Mouse (Mus musculus) megakaryocyte, adult 5-6 weeks (primary cell): Measurements from ENCODE around the gene Pfkfb4. TPM values are rescaled to one million over a fixed set of nuclear protein-coding genes. Genes with fewer than 3 reads are reported as not detected.

Source experiments
- ATAC-seq: 2 replicates; pipeline ENCODE4 v1.8.0; 2016; ENCODE audit warnings: mild to moderate bottlenecking, inconsistent platforms; ENCODE audit not compliant: poor library complexity, severe bottlenecking
- total RNA-seq, 2 experiments: library from RNA; stranded (forward) in 1 of 2; stranded (reverse) in 1 of 2; fragments of 153-499, 151-499 nt in 1 of 2; fragments of 221-1000, 200-1000 nt in 1 of 2; gene quantifications; 2 replicates each; pipeline versions ENCODE4 v1.2.3 to v1.2.4; 2015 to 2017

Gene Pfkfb4
- total RNA-seq, 2 experiments from 2014 or later, result 19.3 to 53.1 TPM

- ATAC-seq, result no peak
These were observed 1.2 kb downstream of the Pfkfb4 start for GRCm38 (mm10) chr9:108992620-108993361.

GRCm38 (mm10) chr9:108996411-108996810 lies 4.8 kb downstream of the Pfkfb4 start:
- ATAC-seq, result no peak

DNA sequence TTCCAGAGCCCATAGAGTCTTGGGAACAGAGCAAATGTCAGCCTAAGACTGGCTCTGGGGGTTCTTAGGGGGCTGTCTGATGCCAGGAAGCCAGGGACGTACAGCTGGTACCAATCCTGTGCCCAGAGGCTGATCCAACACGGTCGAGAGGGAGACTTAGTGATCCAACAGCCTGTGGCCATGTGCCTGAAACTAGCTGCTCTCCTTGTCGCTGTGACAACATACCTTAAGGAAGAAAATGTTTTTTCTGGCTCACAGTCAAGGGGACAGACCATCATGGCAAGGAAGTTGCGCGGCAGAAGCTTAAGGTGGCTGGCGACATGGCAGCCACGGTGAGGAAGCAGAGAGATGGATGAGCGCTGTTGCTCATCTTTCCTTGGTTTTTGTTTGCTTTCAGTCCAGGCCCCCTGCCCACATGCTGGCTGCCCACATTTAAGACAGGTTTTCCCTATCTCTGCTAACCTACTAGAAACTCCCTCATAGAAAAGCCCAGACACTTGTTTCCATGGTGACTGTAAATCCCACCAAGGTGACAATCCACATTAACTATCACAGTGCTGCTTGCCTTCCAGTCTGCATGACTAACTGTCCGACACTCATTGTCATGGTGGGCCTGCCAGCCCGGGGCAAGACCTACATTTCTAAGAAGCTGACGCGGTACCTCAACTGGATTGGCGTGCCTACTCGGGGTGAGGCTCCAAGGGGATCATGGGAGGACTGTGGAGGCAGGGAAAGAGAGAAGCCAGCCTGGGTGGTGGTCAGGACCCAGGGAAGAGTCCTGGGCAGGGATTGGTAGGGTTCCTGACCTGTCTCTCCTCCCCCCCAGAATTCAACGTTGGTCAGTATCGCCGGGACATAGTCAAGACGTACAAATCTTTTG lies 6.9 kb downstream of the Pfkfb4 start:
- ATAC-seq, result peak; percentile 3

DNA sequence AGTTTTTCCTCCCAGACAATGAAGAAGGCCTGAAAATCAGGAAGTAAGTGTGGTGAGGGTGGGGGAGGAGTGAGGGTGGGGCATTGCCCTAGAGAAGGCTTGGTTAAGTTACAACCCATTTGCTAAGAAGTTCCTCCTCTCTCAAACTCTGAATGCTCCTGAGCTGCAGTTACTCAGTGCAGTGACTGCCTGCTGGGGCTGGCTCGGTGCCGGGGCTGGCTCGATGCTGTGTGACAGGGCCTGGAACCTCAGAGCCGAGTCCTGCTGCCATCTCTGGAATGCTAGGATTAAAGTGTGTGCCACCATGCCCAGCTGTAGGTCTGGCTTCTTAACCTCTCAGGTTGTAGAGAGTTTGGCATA lies 7.6 kb downstream of the Pfkfb4 start:
- ATAC-seq, result peak; percentile 69

DNA sequence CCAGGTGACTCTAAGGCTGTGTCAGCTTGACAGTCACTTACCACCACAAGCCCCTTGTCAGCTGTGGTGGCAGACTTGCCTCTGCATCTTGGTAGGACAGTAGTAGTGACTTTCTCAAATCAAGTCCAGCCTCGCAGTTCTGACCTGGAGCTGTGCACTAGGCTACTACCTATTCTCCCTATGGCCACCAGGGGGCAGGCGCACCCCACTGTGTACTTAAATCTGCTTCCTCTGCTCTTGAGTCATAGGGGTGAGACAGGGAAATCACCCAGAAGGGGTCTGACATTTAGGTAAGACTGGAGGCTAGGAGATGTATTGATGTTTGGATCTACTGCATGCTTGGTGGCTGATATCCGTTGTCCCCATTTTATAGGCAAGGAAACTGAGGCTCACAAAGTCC lies 9.1 kb downstream of the Pfkfb4 start:
- ATAC-seq, result peak; percentile 70

GRCm38 (mm10) chr9:109003201-109003600 lies 11.6 kb downstream of the Pfkfb4 start:
- 0 out of 2 replicates have a peak, but pooled peaks have one; percentile 37 for ATAC-seq

GRCm38 (mm10) chr9:109007025-109007780 lies 15.6 kb downstream of the Pfkfb4 start:
- no peak for ATAC-seq

DNA sequence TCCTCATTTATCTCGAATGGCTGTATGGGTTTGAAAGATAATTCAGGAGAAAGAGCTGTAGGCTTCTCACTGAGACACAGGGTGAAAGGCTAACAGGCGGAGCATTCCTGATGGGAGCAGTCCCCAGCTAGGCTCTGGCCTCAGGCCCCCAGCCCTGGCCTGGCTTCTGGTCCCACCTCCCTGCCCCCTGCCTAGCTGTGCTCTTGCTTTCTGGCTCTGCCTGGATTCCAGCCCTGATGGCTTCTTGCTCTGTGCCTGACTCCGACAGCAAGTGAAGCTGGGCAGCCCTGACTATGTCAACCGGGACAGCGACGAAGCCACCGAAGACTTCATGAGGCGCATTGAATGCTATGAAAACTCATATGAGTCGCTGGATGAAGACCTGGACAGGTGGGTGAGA lies 16.5 kb downstream of the Pfkfb4 start:
- no peak for ATAC-seq

DNA sequence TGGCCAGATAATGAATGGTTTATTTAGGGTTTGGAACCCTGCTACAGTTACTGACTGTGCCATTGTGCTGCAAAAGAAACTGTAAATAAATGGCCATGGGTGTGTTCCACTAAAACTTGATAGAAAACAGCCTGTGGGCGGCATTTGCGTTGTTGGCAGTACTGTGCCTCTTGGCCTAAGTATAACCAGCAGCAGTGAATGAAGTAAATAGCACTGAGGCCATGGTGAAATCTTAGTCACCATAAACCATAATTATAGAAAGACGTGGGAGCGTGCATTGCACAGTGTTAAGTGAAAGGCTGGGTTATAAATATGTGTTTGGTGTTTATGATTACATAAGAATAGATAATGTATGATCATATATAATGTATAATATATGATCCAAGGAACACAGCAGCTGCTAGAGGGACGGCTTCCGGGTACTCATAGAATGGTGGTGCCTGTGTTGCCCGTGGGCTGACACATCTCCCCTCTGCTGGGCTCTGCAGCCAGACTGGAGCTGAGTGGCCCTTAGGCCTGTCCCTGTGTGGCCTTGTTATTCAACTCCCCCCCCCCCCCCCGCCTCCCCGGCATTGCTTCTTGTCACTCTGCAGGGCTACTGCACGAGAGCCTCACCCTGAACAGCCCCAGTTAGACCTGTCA lies 17.5 kb downstream of the Pfkfb4 start:
- ATAC-seq, result no peak

DNA sequence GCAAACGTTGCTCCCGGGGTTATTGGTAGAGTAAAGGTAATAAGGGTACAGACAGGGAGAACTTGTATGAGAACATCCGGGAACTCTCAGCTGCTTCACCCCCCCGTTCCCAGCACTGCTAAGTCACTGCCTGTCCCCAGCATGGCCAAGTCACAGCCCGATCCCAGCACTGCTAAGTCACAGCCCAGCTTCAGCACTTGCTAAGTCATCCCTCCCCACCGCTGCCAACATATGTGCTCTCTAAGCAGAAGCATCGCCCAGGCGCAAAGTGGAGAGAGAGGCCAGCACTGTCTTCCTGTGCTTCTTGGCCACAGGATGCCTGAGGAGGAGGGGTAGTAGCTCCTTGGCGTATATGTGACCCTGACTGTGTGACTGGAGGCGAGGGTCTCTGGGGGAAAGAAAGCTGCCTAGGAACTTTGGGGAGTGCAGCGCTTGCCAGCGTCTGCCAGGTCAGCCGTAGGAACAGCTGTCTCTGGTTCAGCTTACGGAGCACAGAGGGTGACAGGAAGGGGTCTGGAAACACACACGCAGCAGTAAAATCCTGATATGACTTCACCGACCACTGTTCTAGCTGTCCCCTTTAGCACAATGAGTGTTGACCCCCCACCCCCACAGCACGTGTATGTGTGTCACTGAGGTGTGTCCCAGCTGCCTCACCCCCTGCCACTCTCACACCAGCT lies 18.2 kb downstream of the Pfkfb4 start:
- peak; percentile 98 for ATAC-seq

DNA sequence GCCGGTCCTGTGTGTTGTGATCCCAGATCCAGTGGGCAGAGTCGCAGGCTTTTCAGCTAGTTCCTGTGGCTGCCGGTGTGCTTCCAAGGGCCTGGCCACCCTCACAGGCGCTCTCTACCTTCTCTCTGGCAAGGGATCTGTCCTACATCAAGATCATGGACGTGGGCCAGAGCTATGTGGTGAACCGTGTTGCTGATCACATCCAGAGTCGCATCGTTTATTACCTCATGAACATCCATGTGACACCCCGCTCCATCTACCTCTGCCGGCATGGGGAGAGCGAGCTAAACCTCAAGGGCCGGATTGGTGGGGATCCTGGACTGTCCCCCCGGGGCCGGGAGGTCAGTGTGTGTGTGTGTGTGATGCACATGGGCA lies 18.7 kb downstream of the Pfkfb4 start:
- ATAC-seq, result no peak

DNA sequence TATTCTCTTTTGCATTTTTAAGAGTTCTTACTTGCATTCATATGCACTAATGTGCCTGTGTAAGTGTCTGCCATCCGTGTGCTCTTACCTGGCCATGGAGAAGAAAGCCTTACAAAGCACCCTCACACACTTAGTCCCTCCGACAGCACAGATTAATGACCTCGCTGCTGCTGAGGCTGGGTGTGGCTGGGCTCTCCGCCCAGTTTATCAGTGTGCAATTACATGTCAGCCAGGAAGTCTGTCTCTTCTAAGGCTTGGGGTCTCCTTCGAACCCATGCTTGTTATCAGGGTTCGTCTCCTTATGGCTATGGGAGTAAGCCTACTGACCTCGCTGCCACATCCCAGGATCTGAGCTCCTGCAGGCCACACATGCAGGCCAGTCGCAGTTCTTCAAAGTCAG lies 23.8 kb downstream of the Pfkfb4 start:
- no peak for ATAC-seq

DNA sequence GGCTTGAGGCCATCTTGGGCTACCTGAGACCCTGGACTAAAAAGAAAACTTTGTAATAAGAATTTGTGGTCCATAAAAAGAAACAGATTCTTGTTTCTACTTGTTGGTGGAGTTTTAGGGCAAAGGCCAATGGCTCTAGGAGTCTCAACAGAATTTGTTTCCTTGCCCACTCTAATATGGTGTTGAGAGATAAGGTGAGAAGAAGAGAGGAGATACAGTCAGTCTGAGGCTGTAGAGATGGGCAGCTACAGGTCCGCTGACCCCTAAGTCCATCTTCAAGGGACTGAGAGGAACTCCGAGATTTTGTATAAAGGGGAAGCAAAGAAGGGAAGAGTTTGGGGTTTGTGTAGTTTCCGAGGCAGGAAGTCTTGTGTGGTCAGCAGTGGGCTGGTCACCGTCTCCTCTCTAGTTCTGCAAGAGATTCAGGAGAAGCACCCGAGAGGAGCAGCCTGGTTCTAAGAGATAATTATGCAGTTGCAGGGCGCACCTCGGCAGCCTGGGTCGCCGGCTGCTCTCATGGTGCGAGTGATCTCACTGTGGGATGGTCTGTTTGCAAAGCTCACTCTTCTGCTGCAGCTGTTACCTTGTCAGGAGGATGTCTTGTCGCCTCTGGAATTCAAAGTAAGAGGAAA lies 25.5 kb downstream of the Pfkfb4 start:
- ATAC-seq, result peak; percentile 79

DNA sequence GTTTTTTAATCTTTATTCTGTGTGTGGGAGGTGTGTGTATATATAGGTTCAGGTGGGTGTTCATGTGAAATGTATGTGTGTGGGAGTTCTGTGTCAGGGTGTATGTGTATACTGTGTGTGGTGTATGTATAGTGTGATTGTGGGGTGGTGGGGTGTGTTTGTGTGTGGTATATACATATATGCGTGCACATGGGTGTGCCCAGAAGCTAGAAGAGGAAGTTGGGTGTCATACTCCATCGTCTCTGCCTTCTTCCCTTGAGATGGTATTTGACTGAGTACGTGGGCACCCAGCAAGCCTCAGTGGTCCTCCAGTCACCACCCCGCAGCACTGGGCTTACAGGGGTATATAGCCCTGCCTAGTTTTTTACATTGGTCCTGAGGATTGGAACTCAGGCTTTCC lies 29.9 kb downstream of the Pfkfb4 start:
- peak; percentile 77 for ATAC-seq

DNA sequence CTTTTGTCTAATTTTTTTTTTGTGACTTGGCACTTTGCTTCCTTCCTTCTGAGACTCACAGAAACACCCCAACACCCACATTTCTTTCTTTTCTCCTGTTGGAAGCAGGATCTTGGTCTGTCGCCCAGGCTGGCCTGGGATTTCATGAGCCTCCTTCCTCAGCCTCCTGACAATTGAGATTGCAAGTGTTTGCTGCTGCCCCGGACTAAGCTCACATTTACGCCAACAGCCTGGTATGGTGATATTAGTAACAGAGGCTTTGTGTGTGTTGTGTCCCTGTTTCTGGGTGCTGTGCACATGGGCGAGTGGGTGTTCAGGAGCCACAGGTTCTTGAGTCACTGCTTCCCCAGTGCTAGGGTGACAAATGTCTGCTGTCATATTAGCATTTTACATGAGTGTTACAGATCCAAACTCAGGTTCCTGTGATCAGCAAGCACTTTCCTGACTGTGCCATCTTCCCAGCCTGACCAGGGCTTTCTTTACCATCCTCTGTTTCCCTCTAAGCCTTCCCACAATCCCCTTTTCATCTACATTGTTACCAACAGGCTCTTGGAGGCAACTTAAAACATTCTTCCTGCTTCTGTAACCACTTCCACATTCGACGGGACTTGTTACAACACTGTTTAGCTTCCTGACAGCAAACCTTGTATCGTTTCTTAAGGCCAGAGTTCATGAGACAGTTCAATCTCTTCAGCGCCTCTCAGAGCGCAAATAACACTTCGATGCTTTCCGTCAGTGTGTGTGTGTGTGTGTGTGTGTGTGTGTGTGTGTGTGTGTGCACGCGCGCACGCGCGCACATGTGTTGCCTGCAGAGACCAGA lies 31.5 kb downstream of the Pfkfb4 start:
- ATAC-seq, result peak; percentile 84

- no peak for ATAC-seq
These were observed 35.9 kb downstream of the Pfkfb4 start for GRCm38 (mm10) chr9:109027521-109027920.

DNA sequence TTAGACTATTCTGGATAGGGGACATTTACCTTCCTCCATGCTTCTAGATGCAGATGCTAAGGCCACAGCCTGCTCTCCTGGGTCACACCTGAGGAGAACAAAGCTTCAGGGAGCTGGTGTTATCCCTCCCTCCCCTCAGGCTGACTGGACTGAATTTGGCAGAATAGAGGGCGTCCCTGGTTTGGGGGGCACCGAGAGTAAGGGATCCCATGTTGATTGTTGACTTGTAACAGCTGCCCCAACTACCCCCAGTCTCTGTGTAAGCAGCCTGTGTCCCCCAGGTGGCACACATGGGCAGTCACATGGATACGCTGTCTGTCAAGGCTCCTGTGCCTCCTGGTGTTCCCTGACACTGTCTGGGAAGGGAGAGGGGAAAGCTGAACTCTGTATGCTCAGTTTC lies 36.8 kb downstream of the Pfkfb4 start:
- no peak for ATAC-seq

GRCm38 (mm10) chr9:109028919-109029318 lies 37.3 kb downstream of the Pfkfb4 start:
- no peak for ATAC-seq

- no peak for ATAC-seq
These were observed 38.7 kb downstream of the Pfkfb4 start for GRCm38 (mm10) chr9:109030312-109030711.
